Mouse (Mus musculus) midbrain, postnatal 0 days (tissue): Measurements from ENCODE around the gene Scn10a. TPM values are rescaled to one million over a fixed set of nuclear protein-coding genes. Genes with fewer than 3 reads are reported as not detected.

Experiments used
- ATAC-seq: fragments of 200-750 bp; cut with Nextera tagmentation; 2 replicates; pipeline ENCODE4 v1.8.0; 2017; ENCODE audit warnings: moderate number of reproducible peaks, mild to moderate bottlenecking, moderate TSS enrichment, moderate library complexity; ENCODE audit not compliant: low FRiP score
- DNase-seq: peaks from one replicate; pipeline ENCODE4 v3.0.0-alpha.2; 2015; ENCODE audit warnings: low spot score
- H3K27ac ChIP-seq: fragments of 300-500 bp; sonication (generic); 2 replicates; pipeline ENCODE4 v1.5.1; 2014; ENCODE audit warnings: low read depth, mild to moderate bottlenecking, low read length, mixed read lengths
- H3K27me3 ChIP-seq: fragments of 300-500 bp; sonication (generic); 2 replicates; pipeline ENCODE4 v1.6.1; 2014; ENCODE audit warnings: low read length, control low read depth, mixed read lengths; ENCODE audit not compliant: insufficient read depth
- H3K36me3 ChIP-seq: fragments of 300-500 bp; sonication (generic); 2 replicates; pipeline ENCODE4 v1.6.1; 2014; ENCODE audit warnings: low read length, control low read depth, mixed read lengths; ENCODE audit not compliant: insufficient read depth
- H3K4me1 ChIP-seq: fragments of 300-500 bp; sonication (generic); 2 replicates; pipeline ENCODE4 v1.6.1; 2014; ENCODE audit warnings: mild to moderate bottlenecking, control low read depth, antibody characterized with exemption, low read length, mixed read lengths; ENCODE audit not compliant: insufficient read depth
- H3K4me2 ChIP-seq: fragments of 300-500 bp; sonication (generic); 2 replicates; pipeline ENCODE4 v1.6.1; 2014; ENCODE audit warnings: low read depth, mild to moderate bottlenecking, low read length, mixed read lengths; ENCODE audit not compliant: poor library complexity, severe bottlenecking
- H3K4me3 ChIP-seq: fragments of 300-500 bp; sonication (generic); 2 replicates; pipeline ENCODE4 v1.5.1; 2014; ENCODE audit warnings: low read depth, mild to moderate bottlenecking, low read length, moderate library complexity
- H3K9ac ChIP-seq: fragments of 300-500 bp; sonication (generic); replicated peaks from 2 replicates; pipeline ENCODE4 v1.6.1; 2014; ENCODE audit warnings: mild to moderate bottlenecking, low read length, moderate library complexity, mixed read lengths; ENCODE audit not compliant: poor library complexity, severe bottlenecking
- H3K9me3 ChIP-seq: fragments of 300-500 bp; sonication (generic); 2 replicates; pipeline ENCODE4 v1.6.1; 2016; ENCODE audit warnings: low read length, control low read depth
- CTCF ChIP-seq: IDR thresholded peaks from 2 replicates; pipeline ENCODE4 v1.5.1; 2016; ENCODE audit warnings: antibody characterized with exemption, mild to moderate bottlenecking
- WGBS: fragments of 180-500 bp; shearing (Covaris S2); extraction: QIAGEN DNeasy Blood & Tissue Kit; methylation state at CpG from one replicate; pipeline ENCODE4 v1.1.7; 2014; 5-methylcytosine and 5-hydroxymethylcytosine counted together
- polyA plus RNA-seq: library from polyadenylated mRNA; unstranded; fragments of >200 nt; fragmentation: Nextera tagmentation; extraction: Ambion mirVana; gene quantifications from 2 replicates; pipeline ENCODE4 v1.2.1, GENCODE M21; 2015
- total RNA-seq: library from RNA; depleted of rRNA; stranded (reverse); fragments of >200 nt; gene quantifications from 2 replicates; pipeline ENCODE4 v1.2.3, GENCODE M21; 2014

Gene Scn10a
- total and polyA plus RNA-seq, 2 experiments from 2014 or later: not detected

DNA sequence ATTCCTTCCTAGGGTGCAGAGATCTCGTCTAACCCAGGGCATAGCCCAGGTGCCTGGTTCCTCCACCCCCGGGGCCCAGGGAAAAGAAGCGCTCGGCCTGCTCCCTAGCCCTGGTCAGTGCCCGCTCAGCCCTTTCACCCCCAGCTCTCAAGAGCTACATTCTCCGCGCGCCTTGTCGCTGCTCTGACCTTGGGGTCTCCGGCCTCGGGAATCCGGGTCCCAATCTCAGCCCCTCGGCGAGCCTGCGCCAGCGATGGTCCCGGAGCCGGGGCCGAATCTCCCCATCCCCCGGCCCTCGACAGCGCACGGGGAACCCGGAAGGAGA is 140.8 kb downstream of the Scn10a start:
- Histone ChIP-seq H3K4me2 (peak overlapping the region; percentile 88), H3K27ac (no peak overlapping the region), H3K9ac (peak overlapping the region; percentile 56; the same call in 1 of the 2 replicates), H3K4me1 (0 out of 2 replicates have a peak, but pooled peaks cover 2% of the 10 kb centered on the region), H3K36me3 (no peaks in the 10 kb centered on the region), H3K4me3 (peak overlapping the region; percentile 46), H3K27me3 (peaks cover 89% of the 10 kb centered on the region), H3K9me3 (no peaks in the 10 kb centered on the region)
- ATAC-seq (no peak), DNase-seq (no peak)
- WGBS: under 1% methylated on average over 24 of the region's 24 CpGs
- TF ChIP-seq CTCF: no peak

DNA sequence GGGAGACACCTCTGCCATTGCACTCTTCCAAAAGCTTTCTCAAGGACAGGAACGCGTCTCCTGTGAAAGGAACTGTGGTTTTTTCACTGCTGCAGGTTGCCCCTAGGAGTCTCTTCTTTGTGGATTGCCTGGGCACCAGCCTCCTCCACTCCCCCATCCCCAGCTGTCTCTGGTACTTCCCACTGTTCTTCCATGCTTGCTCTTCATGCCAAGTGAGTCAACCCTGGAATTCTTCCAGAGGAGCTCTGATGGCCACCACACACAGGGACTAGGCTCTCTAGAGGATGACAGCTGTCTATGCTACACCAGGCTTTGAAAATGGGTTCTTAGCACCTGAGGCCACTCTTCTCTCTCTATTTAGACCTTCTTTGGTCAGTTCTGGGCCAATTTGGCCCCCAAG is 142.1 kb downstream of the Scn10a start:
- Histone ChIP-seq H3K9me3 (no peaks in the 10 kb centered on the region), H3K27me3 (peaks cover 85% of the 10 kb centered on the region)
- WGBS: 80% methylated on average over 2 of the region's 2 CpGs

DNA sequence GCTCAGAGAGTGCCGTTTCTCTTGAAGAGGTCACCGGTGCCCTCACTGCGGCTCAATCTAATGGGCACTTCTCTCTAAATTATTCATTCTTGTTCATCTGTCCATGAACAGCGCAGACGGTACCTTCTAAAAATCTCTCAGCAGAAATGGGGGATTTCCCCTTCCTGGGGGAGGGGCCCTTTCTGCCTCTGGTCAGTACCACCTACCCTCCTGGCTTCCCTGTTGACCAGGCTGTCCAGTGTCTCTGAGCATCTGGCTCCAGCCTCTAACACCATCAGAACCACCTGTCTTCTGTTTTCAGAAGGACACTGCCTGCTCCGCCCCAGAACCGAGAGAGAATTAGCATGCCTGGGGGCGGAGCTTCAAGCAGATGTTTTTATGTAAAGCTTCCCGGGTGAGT is 143.4 kb downstream of the Scn10a start:
- H3K4me1 ChIP-seq: peaks cover 2% of the 10 kb centered on the region; the same call in 1 of the 2 replicates
- DNase-seq: no peak
- 58% methylated on average over 9 of the region's 9 CpGs for WGBS
- H3K4me3 ChIP-seq: no peak overlapping the region
- no peak overlapping the region for H3K4me2 ChIP-seq
- H3K27ac ChIP-seq: no peak overlapping the region
- H3K36me3 ChIP-seq: no peaks in the 10 kb centered on the region
- H3K9me3 ChIP-seq: no peaks in the 10 kb centered on the region
- H3K27me3 ChIP-seq: peaks cover 79% of the 10 kb centered on the region
- no peak for ATAC-seq
- no peak for TF ChIP-seq CTCF
- no peak overlapping the region for H3K9ac ChIP-seq

More for the DNA sequence above, 142.1 kb downstream of the Scn10a start:
- Histone ChIP-seq H3K4me3 (no peak overlapping the region), H3K4me1 (0 out of 2 replicates have a peak, but pooled peaks cover 2% of the 10 kb centered on the region), H3K4me2 (no peak overlapping the region), H3K9ac (no peak overlapping the region), H3K27ac (no peak overlapping the region), H3K36me3 (no peaks in the 10 kb centered on the region)
- TF ChIP-seq CTCF: no peak
- no peak for DNase-seq
- no peak for ATAC-seq

DNA sequence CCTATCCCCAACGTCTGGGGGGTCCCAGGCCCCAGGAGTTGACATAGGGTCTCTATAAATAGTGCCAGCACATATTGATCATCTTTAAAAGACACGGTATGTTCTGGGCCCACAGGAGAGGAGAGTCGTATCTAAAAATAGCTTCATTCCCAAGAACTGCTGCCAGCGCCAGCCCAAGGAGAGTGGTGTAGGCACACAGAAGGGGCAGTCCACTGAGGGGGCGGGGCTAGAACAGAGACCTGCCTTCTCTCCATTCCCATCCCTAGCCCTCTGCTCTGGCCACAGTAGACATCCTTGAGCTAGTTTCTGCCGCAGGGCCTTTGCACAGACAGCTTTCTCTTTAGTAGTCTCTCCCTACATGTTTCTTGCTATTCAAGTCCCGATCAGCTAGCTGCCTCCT is 144.8 kb downstream of the Scn10a start:
- Histone ChIP-seq H3K9me3 (no peaks in the 10 kb centered on the region), H3K36me3 (no peaks in the 10 kb centered on the region), H3K27me3 (peaks cover 80% of the 10 kb centered on the region), H3K4me2 (no peak overlapping the region), H3K4me3 (no peak overlapping the region), H3K9ac (no peak overlapping the region), H3K27ac (no peak overlapping the region), H3K4me1 (peaks cover 2% of the 10 kb centered on the region; the same call in 1 of the 2 replicates)
- no peak for TF ChIP-seq CTCF
- no peak for ATAC-seq
- no peak for DNase-seq
- WGBS: 78% methylated on average over 7 of the region's 7 CpGs

DNA sequence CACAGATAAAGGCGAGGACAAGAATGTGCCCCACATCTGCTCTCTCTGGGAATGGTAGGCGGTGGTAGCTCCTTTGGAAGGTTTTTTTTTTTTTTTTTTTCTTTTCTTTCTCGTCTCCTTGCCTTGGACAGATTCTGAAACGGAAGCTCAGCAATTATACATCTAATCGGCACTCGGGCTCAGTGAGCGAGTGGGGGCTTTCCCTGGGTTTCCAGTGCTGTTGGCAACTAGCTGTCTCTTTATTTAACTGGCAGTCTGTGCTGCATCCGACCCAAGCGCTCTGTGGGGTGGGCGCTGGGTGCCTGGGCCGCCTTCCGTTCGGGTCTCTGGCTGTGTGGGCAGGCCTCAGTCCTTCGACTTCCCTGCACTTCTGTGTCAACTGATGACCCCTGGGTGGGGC is 146.1 kb downstream of the Scn10a start:
- 56% methylated on average over 14 of the region's 14 CpGs for WGBS
- Histone ChIP-seq H3K27me3 (peaks cover 82% of the 10 kb centered on the region), H3K4me1 (no peaks in the 10 kb centered on the region; the same call in 1 of the 2 replicates), H3K4me2 (no peak overlapping the region), H3K36me3 (no peaks in the 10 kb centered on the region), H3K4me3 (no peak overlapping the region), H3K9ac (no peak overlapping the region), H3K27ac (no peak overlapping the region), H3K9me3 (no peaks in the 10 kb centered on the region)
- no peak for TF ChIP-seq CTCF
- ATAC-seq (no peak), DNase-seq (no peak)

DNA sequence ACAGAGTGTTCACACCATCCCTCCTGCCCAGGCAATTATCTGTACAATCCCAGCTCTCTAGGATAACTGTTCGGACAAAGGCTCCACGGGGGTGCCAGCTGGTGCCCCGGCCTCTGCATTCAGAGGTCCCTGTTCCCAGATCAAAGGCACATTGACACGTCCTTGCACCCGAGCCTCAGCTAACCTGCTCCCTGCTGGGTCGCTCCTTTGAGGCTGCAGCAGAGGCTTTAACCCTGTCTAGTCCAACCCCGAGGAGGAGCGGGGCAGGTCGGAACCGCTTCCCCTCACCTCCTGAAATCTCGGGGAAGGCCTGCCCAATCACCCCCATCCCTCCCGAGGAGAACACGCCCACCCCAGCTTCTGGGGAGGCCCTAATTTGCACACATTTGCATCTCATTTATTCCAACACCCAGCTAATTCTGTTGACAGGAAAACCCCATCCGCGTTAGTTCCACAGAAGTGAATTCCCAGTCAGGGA is 147.7 kb downstream of the Scn10a start:
- WGBS: 5% methylated on average over 15 of the region's 15 CpGs
- ATAC-seq: no peak
- H3K27me3 ChIP-seq: peaks cover 82% of the 10 kb centered on the region
- no peaks in the 10 kb centered on the region; the same call in 1 of the 2 replicates for H3K4me1 ChIP-seq
- H3K9me3 ChIP-seq: no peaks in the 10 kb centered on the region
- H3K4me2 ChIP-seq: no peak overlapping the region
- no peak for TF ChIP-seq CTCF
- no peak overlapping the region for H3K27ac ChIP-seq
- no peak overlapping the region for H3K9ac ChIP-seq
- no peaks in the 10 kb centered on the region for H3K36me3 ChIP-seq
- no peak overlapping the region for H3K4me3 ChIP-seq
- no peak for DNase-seq
